Mouse (Mus musculus): ENCODE measurements around the gene Gtf2e1. TPM values are rescaled to one million over a fixed set of nuclear protein-coding genes. Genes with fewer than 3 reads are reported as not detected.

The Gtf2e1 gene
- total RNA-seq, 2 experiments from 2014 or later: 13.2 to 14.8 TPM

DNA sequence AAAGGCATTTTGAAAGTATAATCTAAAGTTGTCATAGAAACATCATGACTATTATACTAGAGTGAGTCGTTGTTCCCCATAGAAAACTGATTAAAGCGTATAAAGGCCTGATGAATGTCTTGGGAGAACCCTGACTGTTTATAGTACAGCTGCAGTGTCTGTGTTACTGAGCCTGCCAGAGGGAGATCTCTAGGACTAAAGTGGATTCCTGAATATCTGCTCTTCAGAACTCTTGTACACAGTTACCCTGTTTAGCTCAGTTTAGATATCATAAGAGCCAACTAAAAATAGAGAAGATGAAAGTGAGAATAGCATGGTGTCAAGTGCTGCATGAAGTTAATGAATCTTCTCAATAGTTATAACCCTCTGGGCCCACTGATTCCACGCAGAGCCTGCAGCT is 10.7 kb upstream of the Gtf2e1 start:
- no peak for DNase-seq (ENCODE audit: low spot score in 2 of 2)

DNA sequence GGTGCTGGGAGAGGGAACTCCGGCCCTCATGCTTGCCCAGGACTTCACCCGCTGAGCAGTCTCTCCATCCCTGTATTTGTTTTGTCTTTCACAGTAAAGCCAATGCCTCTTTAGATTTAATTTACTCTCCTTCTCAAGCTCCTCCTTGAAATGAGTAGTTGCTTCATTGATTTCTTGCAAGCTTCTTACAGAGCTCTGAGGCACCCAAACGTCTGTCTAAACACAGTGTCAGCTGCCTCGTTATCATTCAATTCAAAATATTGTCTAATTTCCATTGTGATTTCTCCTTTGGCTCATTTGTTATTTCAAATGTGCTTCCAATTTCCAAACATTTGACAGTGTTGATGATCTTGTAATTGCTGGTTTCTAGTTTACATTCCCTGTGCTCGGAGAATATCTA is 6.7 kb upstream of the Gtf2e1 start:
- DNase-seq (ENCODE audit: low spot score in 2 of 2): no peak

DNA sequence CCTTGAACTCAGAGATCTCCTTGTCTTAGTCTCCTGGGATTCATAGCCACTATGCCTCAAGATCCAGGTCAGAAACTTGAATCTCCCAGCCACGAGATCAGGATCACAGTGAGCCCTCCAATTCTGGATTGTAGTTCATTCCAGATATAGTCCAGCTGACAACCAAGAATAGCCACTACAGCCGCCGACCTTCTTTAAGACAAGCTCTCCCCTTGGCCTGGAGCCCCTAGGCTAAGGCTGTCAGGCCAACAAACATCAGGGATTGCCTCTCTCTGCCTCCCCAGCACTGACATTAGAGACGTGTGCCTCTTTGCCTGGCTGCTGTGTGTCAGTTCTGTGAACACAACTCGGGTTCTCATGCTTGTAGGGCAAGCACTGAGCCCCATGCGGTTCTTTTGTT is 1.2 kb upstream of the Gtf2e1 start:
- DNase-seq (ENCODE audit: low spot score in 2 of 2): no peak

DNA sequence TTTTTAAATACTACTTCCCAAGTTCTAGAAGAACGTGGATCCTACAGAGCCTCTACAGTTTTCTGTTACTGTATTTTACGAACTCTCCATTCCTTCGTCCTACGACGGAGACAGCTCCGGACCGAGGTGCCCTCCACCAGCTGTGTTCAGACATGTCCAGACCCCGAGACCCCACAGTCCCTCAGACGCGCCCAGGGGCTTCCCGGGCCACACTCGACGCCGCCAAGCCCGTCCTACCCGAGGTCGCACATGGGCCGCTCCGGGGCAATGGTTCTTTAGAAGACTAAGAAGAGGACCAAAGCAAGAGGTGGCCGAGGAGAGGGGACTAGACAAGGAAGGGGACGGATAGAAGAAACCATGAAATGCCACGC is 364 bp downstream of the Gtf2e1 start:
- DNase-seq (ENCODE audit: low spot score in 2 of 2): no peak

DNA sequence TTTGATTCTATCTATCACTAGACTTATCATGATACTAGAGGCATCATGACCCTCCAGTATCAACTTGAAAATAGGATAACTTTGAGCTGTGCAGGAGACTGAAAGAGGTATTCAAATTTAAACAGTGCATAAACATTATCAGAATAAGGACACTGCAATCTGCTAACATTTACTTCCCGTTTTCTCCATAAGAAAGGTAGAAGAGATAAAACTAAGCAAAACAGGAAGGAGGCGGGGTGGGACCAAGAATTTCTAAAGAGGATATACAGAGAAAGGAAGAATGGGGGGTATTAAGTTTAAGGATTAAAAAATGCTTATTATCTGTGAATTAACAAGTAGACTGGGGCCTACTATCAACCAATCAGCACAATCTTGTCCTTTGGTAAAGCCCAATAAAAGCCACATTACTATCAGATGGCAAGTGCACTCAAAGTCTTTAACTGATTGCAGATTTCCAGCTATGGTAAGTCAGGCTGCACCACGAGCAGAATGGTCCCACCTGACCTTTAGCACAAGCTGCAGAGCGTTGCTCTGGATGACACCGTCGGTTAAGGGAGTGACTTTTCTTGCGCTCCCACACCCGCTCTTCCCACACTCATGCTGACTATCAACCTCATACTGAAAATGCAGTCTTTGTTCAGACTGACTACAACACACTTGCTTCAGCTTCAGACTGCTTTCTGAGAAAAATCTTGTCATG is 6.1 kb downstream of the Gtf2e1 start:
- DNase-seq (ENCODE audit: low spot score in 2 of 2): no peak

DNA sequence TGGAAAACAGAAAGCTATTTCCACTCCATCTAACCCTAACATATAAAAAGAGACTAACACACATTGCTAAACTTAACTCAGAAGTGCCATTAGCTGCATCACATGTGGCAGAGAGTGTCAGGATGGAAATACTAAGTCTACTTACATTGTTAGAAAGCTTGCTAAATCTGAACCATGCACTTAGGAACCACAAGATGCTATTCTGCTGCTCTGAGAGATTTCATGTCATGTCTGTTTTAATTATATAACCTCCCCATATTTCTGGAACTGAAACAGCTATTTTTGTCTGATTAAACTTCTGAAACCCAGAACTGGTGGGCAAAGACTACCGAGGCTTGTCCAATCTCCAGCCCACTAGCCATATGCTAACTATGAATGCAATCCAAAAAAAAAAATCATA is 7.5 kb downstream of the Gtf2e1 start:
- DNase-seq (ENCODE audit: low spot score in 2 of 2): no peak

DNA sequence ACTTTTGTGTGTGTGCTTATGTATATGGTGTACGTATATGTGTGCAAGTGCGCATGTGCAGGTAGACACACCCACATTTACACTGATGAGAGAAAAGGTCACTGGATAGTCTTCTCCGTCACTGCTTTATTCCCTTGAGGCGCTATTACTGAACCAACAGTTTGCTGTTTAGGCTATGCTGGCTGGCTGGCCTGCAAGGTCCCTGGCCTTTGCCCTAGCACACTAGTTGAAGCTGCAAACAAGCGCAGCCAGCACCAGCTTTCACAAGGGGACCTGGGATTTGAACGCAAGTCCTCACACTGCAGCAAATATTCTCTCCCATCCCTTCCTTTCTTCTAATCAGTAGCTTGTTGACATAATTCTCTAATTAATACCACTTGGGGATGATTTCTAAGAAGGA is 9.4 kb downstream of the Gtf2e1 start:
- DNase-seq (ENCODE audit: low spot score in 2 of 2): no peak

DNA sequence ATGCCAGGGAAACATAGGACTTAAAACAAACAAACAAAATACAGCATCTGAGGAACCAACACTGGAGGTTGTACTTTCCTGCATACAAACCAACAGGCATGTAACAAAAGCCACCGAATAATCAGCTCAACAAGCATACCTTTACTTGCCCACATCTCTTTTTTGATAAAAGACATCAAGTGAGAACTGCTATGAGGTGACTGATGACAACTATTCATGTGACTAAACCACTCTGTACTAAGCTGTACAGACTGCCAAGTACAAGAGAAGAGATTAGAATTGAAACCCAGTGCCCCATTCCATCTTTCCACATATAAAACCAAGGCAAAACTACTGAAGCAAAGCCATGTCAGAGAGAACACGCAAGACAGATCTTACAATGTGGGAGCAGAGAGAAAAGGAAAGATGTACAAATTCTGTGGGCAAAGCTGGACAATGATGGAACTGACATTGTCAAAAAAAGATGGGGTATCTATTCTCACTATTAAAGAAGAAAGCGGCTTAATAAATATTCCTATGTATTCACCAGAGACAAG is 12.8 kb downstream of the Gtf2e1 start:
- no peak for DNase-seq (ENCODE audit: low spot score in 2 of 2)

DNA sequence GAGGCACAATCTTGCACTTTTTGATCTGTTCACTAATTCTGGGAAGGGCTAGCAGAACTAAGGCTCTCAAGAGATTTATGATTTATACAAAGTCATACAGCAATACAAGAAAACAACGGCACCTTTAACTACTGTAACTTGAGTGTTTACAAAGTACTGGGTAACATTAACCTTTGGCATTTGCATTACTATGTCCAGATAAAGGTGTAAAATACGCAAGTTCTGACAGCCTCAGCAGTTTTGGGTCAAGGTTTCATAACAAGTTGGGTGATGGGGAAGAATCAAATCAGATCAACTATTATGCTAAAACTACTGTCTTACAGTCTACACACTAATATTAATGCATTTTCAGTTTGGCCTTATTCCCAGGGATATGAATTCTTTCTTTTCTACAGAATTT is 14.5 kb downstream of the Gtf2e1 start:
- no peak for DNase-seq (ENCODE audit: low spot score in 2 of 2)

DNA sequence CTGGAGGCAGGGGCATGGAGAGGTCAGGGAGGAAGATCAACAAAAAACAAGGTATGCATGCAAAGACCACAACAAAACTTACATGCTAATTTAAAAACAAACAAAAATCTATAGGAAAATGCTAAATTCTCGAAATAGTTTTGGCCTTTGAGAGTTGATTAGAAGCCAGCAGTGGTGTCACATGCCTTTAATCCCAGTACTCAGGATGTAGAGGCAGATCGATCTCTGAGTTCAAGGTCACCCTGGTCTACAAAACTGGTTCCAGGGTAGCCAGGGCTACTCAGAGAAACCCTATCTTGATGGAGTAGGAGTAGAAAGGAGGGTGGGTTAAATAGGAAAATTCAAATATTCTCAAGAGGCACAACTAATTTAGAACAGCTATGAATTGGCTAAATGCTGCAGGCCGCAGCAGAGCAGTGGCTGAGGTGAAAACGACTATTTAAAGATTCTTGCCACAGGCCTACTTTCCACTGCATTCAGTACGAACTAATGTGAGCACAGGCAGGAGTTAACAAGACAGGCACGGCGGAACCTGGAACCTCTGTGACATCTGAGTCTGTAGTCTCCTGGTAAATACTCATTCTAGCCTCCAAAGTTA is 17.4 kb downstream of the Gtf2e1 start:
- no peak for DNase-seq (ENCODE audit: low spot score in 2 of 2)

DNA sequence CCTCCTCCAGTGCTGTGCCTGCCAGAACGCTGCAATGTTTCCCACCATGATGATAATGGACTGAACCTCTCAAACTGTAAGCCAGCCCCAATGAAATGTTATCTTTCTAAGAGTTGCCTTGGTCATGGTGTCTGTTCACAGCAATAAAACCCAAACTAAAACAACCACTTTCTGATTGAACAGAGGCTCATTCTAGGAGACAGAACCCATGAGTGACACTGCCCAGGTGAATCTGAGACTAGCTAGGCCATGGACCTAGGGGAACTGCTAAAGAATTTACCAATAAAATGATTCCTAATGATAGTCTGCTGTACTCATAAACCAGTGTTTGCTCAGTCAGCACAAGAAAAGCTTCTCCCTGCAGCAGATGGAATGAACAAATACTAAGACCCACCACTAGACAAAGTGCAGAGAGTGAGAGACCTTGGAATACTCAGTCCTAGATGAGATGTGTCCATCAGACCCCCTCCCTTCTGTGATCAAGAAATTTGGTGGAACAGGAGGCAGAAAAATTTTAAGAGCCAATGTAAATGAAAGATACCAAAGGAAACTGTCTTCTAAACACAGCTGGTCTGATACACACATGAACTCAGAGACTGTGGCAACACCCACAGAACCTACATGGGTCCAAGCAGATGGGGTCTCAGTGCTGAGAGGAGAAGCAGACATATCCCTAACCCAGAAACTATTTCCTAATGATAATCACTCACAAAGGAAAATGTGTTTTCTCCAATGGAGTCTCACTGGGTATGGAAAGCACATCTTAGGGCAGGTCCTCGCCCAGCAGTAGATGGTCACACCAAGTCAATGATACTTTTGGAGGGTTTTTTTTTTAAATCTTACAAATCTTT is 19.2 kb downstream of the Gtf2e1 start:
- no peak for DNase-seq (ENCODE audit: low spot score in 2 of 2)

DNA sequence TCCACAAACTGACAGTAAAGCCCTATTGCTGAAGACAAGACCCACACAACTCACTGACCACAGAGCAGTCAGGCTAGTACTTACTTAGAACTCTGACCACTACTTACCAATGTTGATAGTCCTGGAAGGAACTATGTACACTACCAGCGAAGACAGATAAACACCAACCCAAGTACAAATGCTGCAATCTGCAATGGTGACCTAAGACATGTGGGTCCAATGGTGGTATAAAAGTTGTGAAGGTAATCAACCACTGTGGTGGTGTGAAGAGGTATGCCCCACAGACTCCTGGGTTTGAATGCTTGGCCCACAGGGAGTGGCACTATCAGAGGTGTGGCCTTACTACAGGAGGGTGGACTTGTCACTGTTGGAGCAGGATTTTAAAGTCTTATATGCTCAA is 19.9 kb downstream of the Gtf2e1 start:
- DNase-seq (ENCODE audit: low spot score in 2 of 2): no peak

DNA sequence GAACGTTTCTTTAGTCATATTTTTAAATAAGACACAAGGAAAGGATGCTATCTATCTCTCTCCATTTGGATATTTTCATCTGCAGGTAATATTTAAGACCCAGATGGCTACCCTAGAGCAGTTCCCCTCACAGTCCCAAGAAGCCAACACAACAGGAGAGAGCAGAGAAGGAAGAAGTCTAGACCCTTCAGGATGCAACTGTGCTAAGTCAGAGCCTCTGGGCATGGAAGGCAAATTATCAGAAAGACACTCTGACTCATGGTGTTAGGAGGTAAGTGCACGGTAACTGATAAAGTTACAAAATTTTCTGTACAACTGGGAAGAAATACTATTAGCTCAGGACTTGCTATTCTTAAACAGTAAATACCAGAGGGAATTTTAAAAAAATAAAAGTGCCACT is 20.9 kb downstream of the Gtf2e1 start:
- no peak for DNase-seq (ENCODE audit: low spot score in 2 of 2)

DNA sequence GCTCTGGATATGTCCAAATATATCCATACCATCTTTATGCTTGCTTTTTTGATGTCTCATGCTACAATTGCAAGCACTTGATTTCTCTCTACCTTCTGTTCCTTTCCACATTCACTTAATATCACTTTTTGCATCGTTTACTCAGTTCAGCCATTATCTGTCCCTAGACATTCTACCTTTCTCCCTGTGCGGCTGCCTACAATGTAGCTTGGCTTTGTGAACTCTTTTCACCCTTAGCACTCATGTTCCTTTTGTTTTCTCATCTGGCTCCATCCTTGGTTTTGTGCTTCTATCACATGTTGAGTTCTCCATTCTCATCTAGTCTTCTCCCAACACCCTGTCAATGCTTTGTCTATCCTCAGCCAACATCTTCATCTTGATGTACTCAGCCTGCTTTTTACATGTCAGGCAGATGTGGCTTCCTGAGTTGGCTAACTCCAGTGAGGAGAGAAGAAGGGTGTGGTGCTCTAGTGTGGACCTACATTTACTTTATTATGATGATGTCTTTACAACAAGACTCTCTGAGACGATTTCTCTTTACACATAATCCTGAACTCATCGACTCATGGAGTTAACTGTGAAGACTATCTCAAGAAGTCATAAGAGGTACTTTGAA is 21.9 kb downstream of the Gtf2e1 start:
- DNase-seq (ENCODE audit: low spot score in 2 of 2): no peak

DNA sequence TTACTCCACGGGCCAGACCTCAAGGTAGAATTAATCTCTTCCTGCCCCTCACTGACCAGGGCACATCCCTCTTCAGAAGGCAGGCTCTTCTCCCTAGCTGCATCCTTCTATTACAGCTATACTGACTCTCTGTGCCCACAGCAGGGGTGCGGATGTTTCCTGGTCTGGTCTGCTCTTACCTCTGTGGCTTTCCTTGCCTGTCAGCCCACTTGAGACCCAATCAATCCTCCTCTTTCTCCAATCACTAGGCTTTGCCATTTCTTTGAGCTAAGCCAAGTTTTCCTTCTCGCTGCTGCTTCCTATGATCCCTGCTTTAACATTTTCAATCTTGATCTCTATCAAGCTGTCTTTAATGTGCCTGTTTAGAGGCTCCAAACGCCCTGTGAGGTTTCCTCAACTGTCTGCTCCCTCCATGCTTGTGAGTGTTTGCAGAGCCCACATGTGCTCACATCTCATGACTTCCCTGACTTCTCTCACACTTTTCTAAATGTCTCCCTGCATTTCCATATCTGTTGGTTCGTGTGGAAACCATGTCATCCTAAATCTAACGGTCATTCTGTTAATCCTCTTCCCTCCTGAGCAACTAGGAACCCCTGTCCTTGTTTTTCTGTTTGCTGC is 23.1 kb downstream of the Gtf2e1 start:
- DNase-seq (ENCODE audit: low spot score in 2 of 2): no peak

DNA sequence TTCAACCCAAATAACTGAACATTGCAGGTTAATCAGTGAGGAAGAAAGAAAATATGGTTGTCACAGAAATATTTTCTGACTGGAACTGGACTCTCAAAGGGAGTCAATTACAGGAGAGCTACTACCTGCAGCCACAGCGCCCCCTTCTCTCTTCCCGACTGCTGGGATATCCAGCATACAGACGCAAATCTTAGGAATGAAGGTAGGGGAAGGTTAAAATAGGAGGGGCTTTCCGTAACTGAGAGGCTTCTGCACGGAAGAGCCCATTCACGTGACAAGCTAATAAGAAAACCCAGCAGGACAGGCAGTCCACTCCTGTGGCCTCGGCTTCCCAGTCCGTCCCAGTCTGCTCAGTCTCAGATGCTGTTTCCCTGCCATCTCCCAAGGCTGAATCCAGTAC is 24.9 kb downstream of the Gtf2e1 start:
- no peak for DNase-seq (ENCODE audit: low spot score in 2 of 2)

DNA sequence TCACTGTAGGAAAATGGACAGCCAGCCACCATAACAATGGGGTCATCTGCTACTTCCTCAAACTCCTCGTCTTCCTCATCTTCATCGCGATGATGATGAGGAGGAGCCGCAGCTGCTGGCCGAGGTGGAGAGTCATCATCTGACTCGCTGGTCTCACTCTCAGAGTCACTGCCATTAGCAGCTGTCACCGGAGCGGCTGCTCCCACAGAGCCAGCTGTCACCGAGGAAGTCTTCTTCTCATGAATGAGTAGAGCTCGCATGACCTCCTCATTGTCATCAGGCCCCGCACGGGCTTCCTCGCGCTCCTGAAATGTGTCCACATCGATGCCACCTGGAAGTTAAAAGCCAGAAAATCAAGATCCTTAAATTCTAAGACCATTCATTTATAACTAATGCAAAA is 28.1 kb downstream of the Gtf2e1 start:
- DNase-seq (ENCODE audit: low spot score in 2 of 2): no peak

DNA sequence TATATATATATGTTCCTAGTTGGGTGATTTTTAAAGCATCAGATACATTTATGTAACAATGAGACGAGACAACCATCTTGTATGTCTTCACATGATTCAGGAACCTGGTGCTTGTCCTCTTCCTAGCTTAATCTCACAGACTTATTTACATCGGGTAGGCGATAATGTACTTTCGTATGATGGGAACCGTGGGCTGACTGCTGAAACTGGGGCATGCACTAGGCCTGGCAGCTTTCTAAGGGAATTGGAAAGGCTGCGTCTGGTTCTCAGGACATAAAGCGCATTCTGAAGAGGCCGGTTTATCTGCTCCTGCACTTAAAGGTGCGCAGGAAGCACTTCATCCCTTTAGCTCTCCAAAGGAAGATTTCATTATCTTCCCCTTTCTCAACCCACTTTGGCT is 32.8 kb downstream of the Gtf2e1 start:
- DNase-seq (ENCODE audit: low spot score in 2 of 2): no peak

DNA sequence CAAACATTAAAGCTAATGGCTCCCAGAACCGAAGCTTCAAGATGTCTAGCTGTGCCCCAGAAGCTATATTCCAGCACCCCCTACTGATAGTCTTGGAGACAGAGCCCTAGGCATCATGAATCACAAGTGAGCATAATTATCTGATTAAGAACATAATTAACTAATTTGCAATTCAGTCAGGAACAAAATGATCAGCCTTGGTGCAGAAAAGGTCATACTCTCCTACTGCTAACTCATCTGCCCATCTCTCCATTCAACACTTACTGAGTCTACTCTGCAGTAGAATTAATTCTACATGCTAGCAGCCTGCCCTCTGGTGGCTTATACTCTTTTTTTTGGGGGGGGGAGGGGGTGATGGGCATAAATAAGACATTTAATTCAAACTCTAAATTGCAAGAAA is 35.1 kb downstream of the Gtf2e1 start:
- no peak for DNase-seq (ENCODE audit: low spot score in 2 of 2)

DNA sequence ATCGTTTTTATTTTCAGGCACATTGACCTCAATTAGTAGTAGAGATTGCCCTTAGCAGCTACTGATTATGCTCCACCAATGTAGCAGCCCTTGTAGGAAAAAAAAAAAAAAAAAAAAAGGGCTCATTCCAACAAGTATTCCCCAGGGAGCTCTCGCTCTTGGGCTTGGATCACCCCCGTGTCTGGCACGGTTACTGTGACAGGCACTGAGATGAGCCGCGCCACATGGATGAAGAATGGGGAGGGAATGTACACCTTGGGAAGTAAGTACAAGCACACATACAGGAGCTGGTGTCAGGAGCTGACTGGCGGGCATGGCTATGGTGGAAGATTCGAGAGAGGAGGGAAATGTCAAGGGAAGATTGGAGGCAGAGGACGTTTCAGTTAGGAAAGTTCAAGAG is 41.0 kb downstream of the Gtf2e1 start:
- no peak for DNase-seq (ENCODE audit: low spot score in 2 of 2)

DNA sequence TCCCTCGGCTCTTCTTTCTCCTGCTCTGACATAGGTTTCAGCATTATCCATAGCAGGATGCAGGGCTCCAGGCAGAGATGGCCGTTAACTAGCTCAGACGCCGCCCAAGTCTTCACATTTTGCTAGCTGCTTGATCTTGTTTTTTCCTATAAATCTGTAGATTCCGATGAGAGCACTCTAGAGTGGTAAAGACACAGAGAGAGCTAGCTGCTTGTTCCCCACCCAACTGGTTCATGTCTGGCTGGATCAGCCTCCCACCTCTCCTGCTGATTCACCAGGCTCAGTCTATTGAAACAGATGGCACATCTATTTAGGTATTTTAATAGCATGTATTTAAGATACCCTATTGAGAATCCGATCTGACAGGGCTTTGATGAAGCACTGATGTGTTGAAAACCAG is 44.6 kb downstream of the Gtf2e1 start:
- DNase-seq (ENCODE audit: low spot score in 2 of 2): no peak
